Mouse (Mus musculus): Measurements from ENCODE around the gene Styxl1. TPM values are rescaled to one million over a fixed set of nuclear protein-coding genes. Genes with fewer than 3 reads are reported as not detected.

The Styxl1 gene
- polyA plus RNA-seq, 1 experiment from 2014 or later: 0.24 TPM

GRCm38 (mm10) chr5:135703431-135703830 is 74.8 kb downstream of the Styxl1 start:
- H3K4me1 ChIP-seq (ENCODE audit: control insufficient read depth, insufficient read depth, low read length): no peaks in the 10 kb centered on the region
- no peak overlapping the region for H3K4me2 ChIP-seq (ENCODE audit: low read length)
- peaks cover 16% of the 10 kb centered on the region; the same call in 1 of the 2 replicates for H3K36me3 ChIP-seq (ENCODE audit: control insufficient read depth, insufficient read depth, low read length)
- no peak for ATAC-seq
- H3K4me3 ChIP-seq (ENCODE audit: low read depth, low read length): no peak overlapping the region
- no peak overlapping the region for H3K9ac ChIP-seq (ENCODE audit: low read depth, low read length)
- no peaks in the 10 kb centered on the region for H3K27me3 ChIP-seq (ENCODE audit: control insufficient read depth, insufficient read depth, low read depth, low read length)
- 93% methylated on average over 7 of the region's 7 CpGs for WGBS
- H3K9me3 ChIP-seq (replicated peaks; ENCODE audit: control insufficient read depth, low read length, poor library complexity, severe bottlenecking): no peaks in the 10 kb centered on the region
- no peak overlapping the region for H3K27ac ChIP-seq (ENCODE audit: low read length)

- no peak overlapping the region for H3K4me2 ChIP-seq (ENCODE audit: low read length)
- WGBS: 75% methylated on average over 15 of the region's 15 CpGs
Measured at GRCm38 (mm10) chr5:135702682-135703192, 75.4 kb downstream of the Styxl1 start.

GRCm38 (mm10) chr5:135702190-135702589 is 76.0 kb downstream of the Styxl1 start:
- Histone ChIP-seq H3K9me3 (replicated peaks; ENCODE audit: control insufficient read depth, low read length, poor library complexity, severe bottlenecking) (no peaks in the 10 kb centered on the region), H3K4me3 (ENCODE audit: low read depth, low read length) (no peak overlapping the region), H3K27ac (ENCODE audit: low read length) (no peak overlapping the region), H3K9ac (ENCODE audit: low read depth, low read length) (no peak overlapping the region), H3K4me2 (ENCODE audit: low read length) (no peak overlapping the region), H3K4me1 (ENCODE audit: control insufficient read depth, insufficient read depth, low read length) (no peaks in the 10 kb centered on the region), H3K36me3 (ENCODE audit: control insufficient read depth, insufficient read depth, low read length) (peaks cover 12% of the 10 kb centered on the region; the same call in 1 of the 2 replicates), H3K27me3 (ENCODE audit: control insufficient read depth, insufficient read depth, low read depth, low read length) (no peaks in the 10 kb centered on the region)
- WGBS: 91% methylated on average over 6 of the region's 6 CpGs
- ATAC-seq: no peak

More at GRCm38 (mm10) chr5:135702682-135703192, 75.4 kb downstream of the Styxl1 start:
- ATAC-seq: no peak
- H3K4me1 ChIP-seq (ENCODE audit: control insufficient read depth, insufficient read depth, low read length): no peaks in the 10 kb centered on the region
- H3K4me3 ChIP-seq (ENCODE audit: low read depth, low read length): no peak overlapping the region
- no peak overlapping the region for H3K9ac ChIP-seq (ENCODE audit: low read depth, low read length)
- H3K27ac ChIP-seq (ENCODE audit: low read length): no peak overlapping the region
- H3K36me3 ChIP-seq (ENCODE audit: control insufficient read depth, insufficient read depth, low read length): peaks cover 12% of the 10 kb centered on the region; the same call in 1 of the 2 replicates
- no peaks in the 10 kb centered on the region for H3K27me3 ChIP-seq (ENCODE audit: control insufficient read depth, insufficient read depth, low read depth, low read length)
- no peaks in the 10 kb centered on the region for H3K9me3 ChIP-seq (replicated peaks; ENCODE audit: control insufficient read depth, low read length, poor library complexity, severe bottlenecking)

GRCm38 (mm10) chr5:135701601-135702000 is 76.6 kb downstream of the Styxl1 start:
- no peak overlapping the region for H3K9ac ChIP-seq (ENCODE audit: low read depth, low read length)
- no peak overlapping the region for H3K4me2 ChIP-seq (ENCODE audit: low read length)
- ATAC-seq: no peak
- no peaks in the 10 kb centered on the region for H3K9me3 ChIP-seq (replicated peaks; ENCODE audit: control insufficient read depth, low read length, poor library complexity, severe bottlenecking)
- no peak overlapping the region for H3K27ac ChIP-seq (ENCODE audit: low read length)
- no peak overlapping the region for H3K4me3 ChIP-seq (ENCODE audit: low read depth, low read length)
- 98% methylated on average over 4 of the region's 4 CpGs for WGBS
- H3K27me3 ChIP-seq (ENCODE audit: control insufficient read depth, insufficient read depth, low read depth, low read length): no peaks in the 10 kb centered on the region
- H3K4me1 ChIP-seq (ENCODE audit: control insufficient read depth, insufficient read depth, low read length): no peaks in the 10 kb centered on the region
- H3K36me3 ChIP-seq (ENCODE audit: control insufficient read depth, insufficient read depth, low read length): peaks cover 12% of the 10 kb centered on the region; the same call in 1 of the 2 replicates

- no peak overlapping the region for H3K9ac ChIP-seq (ENCODE audit: low read depth, low read length)
- no peaks in the 10 kb centered on the region for H3K9me3 ChIP-seq (replicated peaks; ENCODE audit: control insufficient read depth, low read length, poor library complexity, severe bottlenecking)
- H3K36me3 ChIP-seq (ENCODE audit: control insufficient read depth, insufficient read depth, low read length): peaks cover 12% of the 10 kb centered on the region; the same call in 1 of the 2 replicates
- no peaks in the 10 kb centered on the region for H3K27me3 ChIP-seq (ENCODE audit: control insufficient read depth, insufficient read depth, low read depth, low read length)
- 86% methylated on average over 5 of the region's 5 CpGs for WGBS
- H3K27ac ChIP-seq (ENCODE audit: low read length): no peak overlapping the region
- H3K4me3 ChIP-seq (ENCODE audit: low read depth, low read length): no peak overlapping the region
- no peak for ATAC-seq
- no peak overlapping the region for H3K4me2 ChIP-seq (ENCODE audit: low read length)
- 0 out of 2 replicates have a peak, but pooled peaks cover 2% of the 10 kb centered on the region for H3K4me1 ChIP-seq (ENCODE audit: control insufficient read depth, insufficient read depth, low read length)
Measured at GRCm38 (mm10) chr5:135697711-135698111, 80.5 kb downstream of the Styxl1 start.

Small RNA genes lying within 50 kb of the gene (microRNA-seq; reads per million reads assigned to microRNA genes)
- gene Mir7034: 0.86 reads per million

Other genes with a start within 250 kb of the Styxl1 start
- 39.4 and 39.7 TPM in 2 replicates for gene Hip1, start 233.3 kb downstream of the Styxl1 start, polyA plus RNA-seq (2015; fragmentation: Nextera tagmentation; extraction: Ambion mirVana)
- gene Ccl26, start 214.8 kb downstream of the Styxl1 start, polyA plus RNA-seq (2015; fragmentation: Nextera tagmentation; extraction: Ambion mirVana): not detected in 2 replicates
- 1.2 and 2.3 TPM in 2 replicates for gene Ccl24, start 205.3 kb downstream of the Styxl1 start, polyA plus RNA-seq (2015; fragmentation: Nextera tagmentation; extraction: Ambion mirVana)
- 86.9 and 93.9 TPM in 2 replicates for gene Rhbdd2, start 145.8 kb downstream of the Styxl1 start, polyA plus RNA-seq (2015; fragmentation: Nextera tagmentation; extraction: Ambion mirVana)
- 123 and 127 TPM in 2 replicates for gene Por, start 108.4 kb downstream of the Styxl1 start, polyA plus RNA-seq (2015; fragmentation: Nextera tagmentation; extraction: Ambion mirVana)
- gene Tmem120a, start 33.9 kb downstream of the Styxl1 start, polyA plus RNA-seq (2015; fragmentation: Nextera tagmentation; extraction: Ambion mirVana): 87.2 and 87.8 TPM in 2 replicates
- 565 and 600 TPM in 2 replicates for gene Mdh2, start 95 bp upstream of the Styxl1 start, polyA plus RNA-seq (2015; fragmentation: Nextera tagmentation; extraction: Ambion mirVana)
- 76.2 and 89.7 TPM in 2 replicates for gene Srrm3, start 28.5 kb upstream of the Styxl1 start, polyA plus RNA-seq (2015; fragmentation: Nextera tagmentation; extraction: Ambion mirVana)
- gene Hspb1, start 109.5 kb upstream of the Styxl1 start, polyA plus RNA-seq (2015; fragmentation: Nextera tagmentation; extraction: Ambion mirVana): 9.6 and 10.1 TPM in 2 replicates
- 1,035 and 1,054 TPM in 2 replicates for gene Ywhag, start 156.2 kb upstream of the Styxl1 start, polyA plus RNA-seq (2015; fragmentation: Nextera tagmentation; extraction: Ambion mirVana)
- gene Ssc4d, start 196.1 kb upstream of the Styxl1 start, polyA plus RNA-seq (2015; fragmentation: Nextera tagmentation; extraction: Ambion mirVana): 1.8 and 1.9 TPM in 2 replicates
- 0.23 TPM in 1 of 2 replicates, not detected in the other for gene Zp3, start 201.7 kb upstream of the Styxl1 start, polyA plus RNA-seq (2015; fragmentation: Nextera tagmentation; extraction: Ambion mirVana)
- gene Dtx2, start 216.4 kb upstream of the Styxl1 start, polyA plus RNA-seq (2015; fragmentation: Nextera tagmentation; extraction: Ambion mirVana): 24.0 and 26.1 TPM in 2 replicates